Mouse (Mus musculus) heart, adult 8-10 months (tissue): ENCODE results near the gene Tcea3. TPM values are rescaled to one million over a fixed set of nuclear protein-coding genes. Genes with fewer than 3 reads are reported as not detected.

ENCODE experiments used
- DNase-seq: peaks from one replicate; pipeline ENCODE4 v3.0.0; 2022; ENCODE audit warnings: low spot score
- total RNA-seq, 4 experiments: library from RNA; stranded (reverse); gene quantifications; 2 replicates each; pipeline ENCODE4 v1.2.4; 2022

The Tcea3 gene
- total RNA-seq, 4 experiments from 2014 or later: 142 to 162 (median 148) TPM

DNA sequence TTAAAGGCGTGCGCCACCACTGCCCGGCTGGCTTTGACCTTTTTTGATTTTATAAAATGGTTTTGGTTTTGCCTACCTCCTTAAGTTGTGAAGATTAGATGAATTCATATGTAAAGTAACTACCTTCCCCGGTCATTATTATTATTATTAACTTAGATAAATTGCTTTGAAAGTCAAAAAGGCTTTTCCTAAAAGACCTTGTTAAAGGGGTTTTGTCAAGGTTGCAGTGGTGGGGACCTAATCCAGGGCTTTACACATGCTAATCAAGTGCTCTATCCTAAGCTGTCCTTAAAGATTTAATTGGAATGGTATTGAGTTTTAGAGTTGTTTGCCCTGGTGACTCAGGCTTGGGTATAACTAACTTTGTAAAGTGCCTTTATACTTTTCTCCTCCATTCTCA, 70.1 kb downstream of the Tcea3 start:
- DNase-seq: no peak

GRCm38 (mm10) chr4:136320016-136320415, 72.5 kb downstream of the Tcea3 start:
- DNase-seq: no peak

DNA sequence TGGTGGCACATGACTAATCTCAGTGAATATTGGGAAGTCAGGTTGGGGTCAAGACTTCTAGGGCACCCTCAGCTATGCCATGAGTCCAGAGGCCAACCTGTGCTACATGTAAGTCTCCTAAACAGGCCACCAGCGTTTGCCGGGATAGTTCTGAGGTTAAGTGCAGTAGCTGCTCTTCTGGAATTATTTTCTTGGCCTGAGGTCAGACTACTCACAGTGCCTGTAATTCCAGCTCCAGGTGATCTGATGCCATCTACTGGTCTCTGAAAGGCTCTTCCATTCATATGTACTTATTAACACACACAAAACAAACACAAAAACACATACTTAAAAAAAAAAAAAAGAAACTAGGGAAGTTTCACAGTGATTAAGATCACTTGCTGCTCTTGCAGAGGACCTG, 76.7 kb downstream of the Tcea3 start:
- peak; percentile 36 for DNase-seq

Other genes with a start within 250 kb of the Tcea3 start
- gene Eloa, start 226.0 kb upstream of the Tcea3 start, total RNA-seq: 10 to 100 TPM; 32.2 to 33.9 (median 33.1) TPM
- 100 to 1,000 TPM; 238 to 318 (median 274) TPM for gene Rpl11, start 194.3 kb upstream of the Tcea3 start, total RNA-seq
- 10 to 100 TPM; 41.4 to 71.3 (median 61.6) TPM for gene Id3, start 104.2 kb upstream of the Tcea3 start, total RNA-seq
- 1 to 10 TPM in 1 of 4 experiments, under 1 TPM in 3; 0.38 to 2.1 (median 0.59) TPM for gene E2f2, start 75.3 kb upstream of the Tcea3 start, total RNA-seq
- 10 to 100 TPM in 1 of 4 experiments, 1 to 10 TPM in 3; 6.8 to 12.6 (median 9.1) TPM for gene Asap3, start 41.4 kb upstream of the Tcea3 start, total RNA-seq
- gene Zfp46, start 37.0 kb downstream of the Tcea3 start, total RNA-seq: 10 to 100 TPM; 31.3 to 46.4 (median 39.0) TPM
- 10 to 100 TPM; 34.6 to 47.6 (median 41.4) TPM for gene Hnrnpr, start 63.2 kb downstream of the Tcea3 start, total RNA-seq
- gene Htr1d, start 175.8 kb downstream of the Tcea3 start, total RNA-seq: not detected
- under 1 TPM in 3 of 4 experiments, not detected in 1; 0.24 to 0.60 (median 0.41) TPM for gene 6030445D17Rik, start 214.5 kb downstream of the Tcea3 start, total RNA-seq
- 10 to 100 TPM; 28.3 to 48.0 (median 38.1) TPM for gene Luzp1, start 222.0 kb downstream of the Tcea3 start, total RNA-seq